Mouse (Mus musculus): Measurements from ENCODE around the gene Nipal3. TPM values are rescaled to one million over a fixed set of nuclear protein-coding genes. Genes with fewer than 3 reads are reported as not detected.
A peak's percentile ranks its signal among the peaks of the same experiment; 100 is the strongest.

Gene Nipal3
- polyA plus RNA-seq, 1 experiment = 50.7 TPM

GRCm38 (mm10) chr4:135508419-135509039 is 13.7 kb upstream of the Nipal3 start:
- Histone ChIP-seq H3K36me3 (replicated peaks; ENCODE audit: low read length) (peaks cover 12% of the 10 kb centered on the region), H3K4me3 (replicated peaks) (no peak overlapping the region), H3K4me1 (peaks cover 68% of the 10 kb centered on the region), H3K27me3 (replicated peaks) (peaks cover 14% of the 10 kb centered on the region), H3K9me3 (no peaks in the 10 kb centered on the region)
- TF ChIP-seq GATA1 (IDR thresholded peaks at IDR 0.05; ENCODE audit: borderline replicate concordance, low read length) (no peak), FLI1 (IDR thresholded peaks at IDR 0.05; ENCODE audit: low read length) (no peak)

- TF ChIP-seq FLI1 (IDR thresholded peaks at IDR 0.05; ENCODE audit: low read length) (no peak), GATA1 (IDR thresholded peaks at IDR 0.05; ENCODE audit: borderline replicate concordance, low read length) (no peak)
- Histone ChIP-seq H3K36me3 (replicated peaks; ENCODE audit: low read length) (peaks cover 14% of the 10 kb centered on the region), H3K4me3 (replicated peaks) (peak overlapping the region; percentile 91)
Observed at GRCm38 (mm10) chr4:135507547-135508350, 12.9 kb upstream of the Nipal3 start.

GRCm38 (mm10) chr4:135505794-135506193 is 11.0 kb upstream of the Nipal3 start:
- peak overlapping the region; percentile 38 for H3K4me3 ChIP-seq (replicated peaks)
- peaks cover 5% of the 10 kb centered on the region for H3K27me3 ChIP-seq (replicated peaks)
- TF ChIP-seq GATA1 (IDR thresholded peaks at IDR 0.05; ENCODE audit: borderline replicate concordance, low read length) (no peak), FLI1 (IDR thresholded peaks at IDR 0.05; ENCODE audit: low read length) (no peak)
- peaks cover 4% of the 10 kb centered on the region for H3K9me3 ChIP-seq
- peaks cover 60% of the 10 kb centered on the region for H3K4me1 ChIP-seq
- peaks cover 17% of the 10 kb centered on the region for H3K36me3 ChIP-seq (replicated peaks; ENCODE audit: low read length)

More at GRCm38 (mm10) chr4:135507547-135508350, 12.9 kb upstream of the Nipal3 start:
- Histone ChIP-seq H3K4me1 (peaks cover 65% of the 10 kb centered on the region), H3K9me3 (no peaks in the 10 kb centered on the region), H3K27me3 (replicated peaks) (peaks cover 14% of the 10 kb centered on the region)

GRCm38 (mm10) chr4:135501587-135501986 is 6.7 kb upstream of the Nipal3 start:
- Histone ChIP-seq H3K4me1 (peaks cover 69% of the 10 kb centered on the region), H3K27me3 (replicated peaks) (no peaks in the 10 kb centered on the region), H3K9me3 (peaks cover 13% of the 10 kb centered on the region), H3K4me3 (replicated peaks) (no peak overlapping the region), H3K36me3 (replicated peaks; ENCODE audit: low read length) (peaks cover 30% of the 10 kb centered on the region)
- no peak for TF ChIP-seq FLI1 (IDR thresholded peaks at IDR 0.05; ENCODE audit: low read length)
- no peak for TF ChIP-seq GATA1 (IDR thresholded peaks at IDR 0.05; ENCODE audit: borderline replicate concordance, low read length)

GRCm38 (mm10) chr4:135499831-135500230 is 5.0 kb upstream of the Nipal3 start:
- Histone ChIP-seq H3K27me3 (replicated peaks) (no peaks in the 10 kb centered on the region), H3K9me3 (peaks cover 13% of the 10 kb centered on the region), H3K36me3 (replicated peaks; ENCODE audit: low read length) (peaks cover 39% of the 10 kb centered on the region), H3K4me3 (replicated peaks) (no peak overlapping the region), H3K4me1 (peaks cover 71% of the 10 kb centered on the region)
- no peak for TF ChIP-seq GATA1 (IDR thresholded peaks at IDR 0.05; ENCODE audit: borderline replicate concordance, low read length)
- no peak for TF ChIP-seq FLI1 (IDR thresholded peaks at IDR 0.05; ENCODE audit: low read length)

GRCm38 (mm10) chr4:135498136-135498535 is 3.3 kb upstream of the Nipal3 start:
- H3K36me3 ChIP-seq (replicated peaks; ENCODE audit: low read length) = peaks cover 33% of the 10 kb centered on the region
- no peak for TF ChIP-seq GATA1 (IDR thresholded peaks at IDR 0.05; ENCODE audit: borderline replicate concordance, low read length)
- TF ChIP-seq FLI1 (IDR thresholded peaks at IDR 0.05; ENCODE audit: low read length) = no peak

GRCm38 (mm10) chr4:135495810-135496209 is 972 bp upstream of the Nipal3 start:
- Histone ChIP-seq H3K27me3 (replicated peaks) (no peaks in the 10 kb centered on the region), H3K4me1 (peaks cover 88% of the 10 kb centered on the region), H3K9me3 (peaks cover 9% of the 10 kb centered on the region), H3K36me3 (replicated peaks; ENCODE audit: low read length) (peaks cover 49% of the 10 kb centered on the region), H3K4me3 (replicated peaks) (peak overlapping the region; percentile 28)
- no peak for TF ChIP-seq FLI1 (IDR thresholded peaks at IDR 0.05; ENCODE audit: low read length)
- TF ChIP-seq GATA1 (IDR thresholded peaks at IDR 0.05; ENCODE audit: borderline replicate concordance, low read length) = no peak

More at GRCm38 (mm10) chr4:135498136-135498535, 3.3 kb upstream of the Nipal3 start:
- Histone ChIP-seq H3K4me3 (replicated peaks) (peak overlapping the region; percentile 54), H3K4me1 (peaks cover 78% of the 10 kb centered on the region), H3K27me3 (replicated peaks) (no peaks in the 10 kb centered on the region), H3K9me3 (peaks cover 13% of the 10 kb centered on the region)

- peak overlapping the region; percentile 99 for H3K4me3 ChIP-seq (replicated peaks)
- peaks cover 5% of the 10 kb centered on the region for H3K9me3 ChIP-seq
- H3K4me1 ChIP-seq = peaks cover 87% of the 10 kb centered on the region
- no peak for TF ChIP-seq FLI1 (IDR thresholded peaks at IDR 0.05; ENCODE audit: low read length)
- no peak for TF ChIP-seq GATA1 (IDR thresholded peaks at IDR 0.05; ENCODE audit: borderline replicate concordance, low read length)
- H3K36me3 ChIP-seq (replicated peaks; ENCODE audit: low read length) = peaks cover 49% of the 10 kb centered on the region
- no peaks in the 10 kb centered on the region for H3K27me3 ChIP-seq (replicated peaks)
Observed at GRCm38 (mm10) chr4:135495397-135495791, 556 bp upstream of the Nipal3 start.

- peaks cover 77% of the 10 kb centered on the region for H3K4me1 ChIP-seq
- no peak for TF ChIP-seq GATA1 (IDR thresholded peaks at IDR 0.05; ENCODE audit: borderline replicate concordance, low read length)
- TF ChIP-seq FLI1 (IDR thresholded peaks at IDR 0.05; ENCODE audit: low read length) = no peak
Observed at GRCm38 (mm10) chr4:135493691-135494520, 932 bp downstream of the Nipal3 start.

More at GRCm38 (mm10) chr4:135493691-135494520, 932 bp downstream of the Nipal3 start:
- H3K36me3 ChIP-seq (replicated peaks; ENCODE audit: low read length) = peaks cover 58% of the 10 kb centered on the region
- H3K4me3 ChIP-seq (replicated peaks) = peak overlapping the region; percentile 99
- H3K27me3 ChIP-seq (replicated peaks) = no peaks in the 10 kb centered on the region
- H3K9me3 ChIP-seq = no peaks in the 10 kb centered on the region
